Mouse (Mus musculus) spleen, adult 18-20 months (tissue): ENCODE results near the gene Fxyd6.

Source experiments
- DNase-seq, 2 experiments: peaks; one replicate each; pipeline ENCODE4 v3.0.0; 2022; ENCODE audit warnings: mixed read lengths in 2 of 2

Gene Fxyd6

GRCm38 (mm10) chr9:45370117-45370561, at the start of gene Fxyd6:
Fxyd6 (plus strand) TSS chr9:45370185.
- DNase-seq, result peak in 1 of 2 experiments; percentile 19

- no peak for DNase-seq
Measured at GRCm38 (mm10) chr9:45321465-45321864, 48.5 kb upstream of the Fxyd6 start.

- DNase-seq, result no peak
Measured at GRCm38 (mm10) chr9:45321946-45322430, 48.0 kb upstream of the Fxyd6 start.

- no peak for DNase-seq
Measured at GRCm38 (mm10) chr9:45326390-45326789, 43.6 kb upstream of the Fxyd6 start.

- DNase-seq, result no peak
Measured at GRCm38 (mm10) chr9:45328263-45328662, 41.7 kb upstream of the Fxyd6 start.

GRCm38 (mm10) chr9:45329577-45329976, 40.4 kb upstream of the Fxyd6 start:
- DNase-seq, result no peak

GRCm38 (mm10) chr9:45337406-45337805, 32.6 kb upstream of the Fxyd6 start:
- no peak for DNase-seq

GRCm38 (mm10) chr9:45343066-45343465, 26.9 kb upstream of the Fxyd6 start:
- no peak for DNase-seq

GRCm38 (mm10) chr9:45345516-45345915, 24.5 kb upstream of the Fxyd6 start:
- no peak for DNase-seq

GRCm38 (mm10) chr9:45346276-45346675, 23.7 kb upstream of the Fxyd6 start:
- no peak for DNase-seq

GRCm38 (mm10) chr9:45348560-45348959, 21.4 kb upstream of the Fxyd6 start:
- no peak for DNase-seq

- DNase-seq, result no peak
Measured at GRCm38 (mm10) chr9:45349181-45349580, 20.8 kb upstream of the Fxyd6 start.

GRCm38 (mm10) chr9:45349851-45350250, 20.1 kb upstream of the Fxyd6 start:
- no peak for DNase-seq

GRCm38 (mm10) chr9:45355192-45355591, 14.8 kb upstream of the Fxyd6 start:
- DNase-seq, result no peak

- no peak for DNase-seq
Measured at GRCm38 (mm10) chr9:45358356-45358755, 11.6 kb upstream of the Fxyd6 start.

GRCm38 (mm10) chr9:45362051-45362461, 7.9 kb upstream of the Fxyd6 start:
- no peak for DNase-seq

- DNase-seq, result no peak
Measured at GRCm38 (mm10) chr9:45363639-45364214, 6.3 kb upstream of the Fxyd6 start.

GRCm38 (mm10) chr9:45367716-45368115, 2.3 kb upstream of the Fxyd6 start:
- DNase-seq, result no peak

GRCm38 (mm10) chr9:45368341-45368901, 1.6 kb upstream of the Fxyd6 start:
- DNase-seq, result no peak

- no peak for DNase-seq
Measured at GRCm38 (mm10) chr9:45370616-45371336, 791 bp downstream of the Fxyd6 start.

GRCm38 (mm10) chr9:45371337-45371707, 1.3 kb downstream of the Fxyd6 start:
- no peak for DNase-seq

GRCm38 (mm10) chr9:45373896-45374295, 3.9 kb downstream of the Fxyd6 start:
- DNase-seq, result no peak

GRCm38 (mm10) chr9:45374988-45375502, 5.1 kb downstream of the Fxyd6 start:
- no peak for DNase-seq

- no peak for DNase-seq
Measured at GRCm38 (mm10) chr9:45376427-45376826, 6.4 kb downstream of the Fxyd6 start.
